Mouse (Mus musculus): Measurements from ENCODE around the gene Vgll4.

Gene Vgll4

DNA sequence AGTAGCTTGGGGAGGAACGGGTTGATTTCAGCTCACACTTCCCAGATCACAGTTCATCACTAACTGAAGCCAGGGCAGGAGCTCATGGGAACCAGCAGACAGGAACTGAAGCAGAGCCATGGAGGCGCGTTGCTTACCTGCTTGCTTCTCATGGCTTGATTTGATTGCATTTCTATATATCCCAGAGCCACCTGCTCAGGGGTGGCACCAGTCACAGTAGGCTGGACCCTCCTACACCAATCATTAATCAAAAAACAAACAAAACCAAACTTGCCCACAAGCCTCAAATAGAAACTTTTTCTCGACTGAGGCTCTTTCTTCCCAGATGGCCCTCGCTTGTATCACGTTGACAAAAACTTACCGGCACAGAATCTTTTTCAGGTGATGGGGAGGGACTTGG, 12.9 kb upstream of the Vgll4 start:
- in situ Hi-C loops (cut with MboI; ENCODE audit: low pct_unique_long_range_greater_than_20kb in 1 of 2, low sequenced_read_pairs in 2 of 2, unreplicated experiment in 1 of 2) = no loop called here

DNA sequence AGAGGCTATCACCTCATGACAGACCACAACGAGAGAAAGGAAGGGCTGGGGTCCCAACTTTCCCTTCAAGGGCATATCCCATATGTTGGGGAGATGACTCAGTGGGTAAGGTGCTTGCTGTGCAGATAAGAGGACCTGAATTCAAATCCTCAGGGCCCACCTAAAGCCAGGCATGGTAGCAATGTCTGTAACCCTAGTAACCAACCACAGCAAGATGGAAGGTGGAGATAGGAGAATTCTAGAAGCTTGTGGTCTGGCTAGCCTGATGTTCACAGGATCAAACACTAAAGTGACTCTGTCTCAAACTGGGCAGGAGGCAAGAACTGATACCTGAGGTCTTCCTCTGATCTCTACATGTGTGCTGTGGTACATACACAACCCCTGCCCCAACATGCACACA, 9.9 kb upstream of the Vgll4 start:
- in situ Hi-C loops (cut with MboI; ENCODE audit: low pct_unique_long_range_greater_than_20kb in 1 of 2, low sequenced_read_pairs in 2 of 2, unreplicated experiment in 1 of 2) = no loop called here

DNA sequence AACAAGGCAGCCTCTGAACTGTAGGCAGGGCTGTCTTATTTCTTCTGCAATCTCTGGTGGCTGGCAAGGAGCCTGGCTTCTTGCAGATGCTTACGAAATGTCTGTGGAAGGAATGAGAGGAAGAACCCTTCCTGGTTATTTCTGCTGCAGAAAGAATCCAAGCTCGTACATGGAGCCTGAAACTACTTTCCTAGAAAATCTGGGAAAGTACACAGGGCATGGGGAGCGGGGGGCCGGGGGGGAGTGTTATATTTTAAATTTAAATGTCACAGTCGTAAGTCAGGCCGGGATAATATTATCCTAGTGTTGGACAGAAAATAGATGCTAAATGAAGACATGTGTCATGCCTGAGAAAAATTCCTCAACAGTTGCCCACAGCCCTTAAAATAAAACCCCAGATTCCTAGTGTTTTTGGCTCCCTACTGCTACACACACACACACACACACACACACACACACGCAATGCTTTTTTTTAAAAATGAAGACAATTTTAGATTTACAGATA, 7.2 kb upstream of the Vgll4 start:
- in situ Hi-C loops (cut with MboI; ENCODE audit: low pct_unique_long_range_greater_than_20kb in 1 of 2, low sequenced_read_pairs in 2 of 2, unreplicated experiment in 1 of 2) = no loop called here

DNA sequence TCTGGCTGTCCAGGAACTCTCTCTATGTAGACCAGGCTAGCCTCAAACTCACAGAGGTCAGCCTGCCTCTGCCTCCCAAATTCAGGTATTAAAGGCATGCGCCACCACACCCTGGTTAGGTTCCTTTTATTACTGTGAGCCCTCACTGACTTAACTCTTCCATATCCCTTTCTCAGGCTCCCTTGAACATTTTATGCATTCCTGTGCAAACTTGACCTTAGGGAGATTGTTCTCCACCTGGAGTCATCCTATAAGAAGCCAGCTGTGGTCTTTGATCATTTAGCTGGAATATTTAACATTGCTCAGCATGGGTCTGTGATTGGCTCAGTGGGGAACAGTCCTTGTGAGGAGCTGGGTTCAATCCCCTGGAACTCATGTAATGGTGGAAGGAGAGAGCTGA, 4.5 kb upstream of the Vgll4 start:
- in situ Hi-C loops (cut with MboI; ENCODE audit: low pct_unique_long_range_greater_than_20kb in 1 of 2, low sequenced_read_pairs in 2 of 2, unreplicated experiment in 1 of 2) = loop anchor here in 1 of 2 experiments (5.0 kb wide), 1 partner anchor 42 kb away; no protein-coding TSS in a partner anchor

DNA sequence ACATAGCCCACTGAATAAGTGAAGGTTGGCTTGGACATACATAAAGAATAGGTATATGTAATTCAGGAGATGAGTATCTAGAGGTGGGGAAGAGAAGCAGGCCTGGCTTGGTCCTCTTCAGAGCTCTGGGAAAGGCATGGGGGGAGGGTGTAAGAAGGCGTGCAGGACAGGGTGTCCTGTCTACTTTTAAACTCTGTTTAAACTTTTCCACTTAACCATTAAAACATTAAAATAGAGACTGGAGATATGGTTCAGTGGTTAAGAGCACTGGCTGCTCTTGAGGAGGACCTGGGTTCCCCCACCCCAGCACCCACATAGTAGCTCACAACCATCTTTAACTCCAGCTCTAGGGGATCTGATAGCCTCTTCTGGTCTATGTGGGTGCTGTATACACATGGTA, 3.2 kb upstream of the Vgll4 start:
- in situ Hi-C loops (cut with MboI; ENCODE audit: low pct_unique_long_range_greater_than_20kb in 1 of 2, low sequenced_read_pairs in 2 of 2, unreplicated experiment in 1 of 2) = loop anchor here in 1 of 2 experiments (5.0 kb wide), 1 partner anchor 41 kb away; no protein-coding TSS in a partner anchor

DNA sequence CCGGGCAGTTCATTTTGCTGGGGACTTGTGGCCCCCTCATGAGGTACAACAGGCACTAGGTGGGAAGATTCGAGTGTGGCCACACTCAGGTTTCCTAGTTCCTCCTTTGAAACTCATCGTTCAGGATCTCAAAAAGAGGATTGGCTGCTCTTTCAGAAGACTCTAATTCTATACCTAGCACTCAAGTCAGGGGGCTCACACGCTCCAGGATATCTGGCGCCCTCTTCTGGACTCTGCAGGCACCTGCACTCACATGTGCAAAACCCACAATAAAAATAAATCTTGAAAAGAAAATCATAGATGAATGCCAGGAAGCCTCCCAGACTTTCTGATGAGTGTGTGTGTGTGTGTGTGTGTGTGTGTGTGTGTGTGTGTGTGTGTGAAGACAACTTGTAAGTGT, 1.1 kb upstream of the Vgll4 start:
- in situ Hi-C loops (cut with MboI; ENCODE audit: low pct_unique_long_range_greater_than_20kb in 1 of 2, low sequenced_read_pairs in 2 of 2, unreplicated experiment in 1 of 2) = loop anchor here in 1 of 2 experiments (5.0 kb wide), 1 partner anchor 39 kb away; no protein-coding TSS in a partner anchor

DNA sequence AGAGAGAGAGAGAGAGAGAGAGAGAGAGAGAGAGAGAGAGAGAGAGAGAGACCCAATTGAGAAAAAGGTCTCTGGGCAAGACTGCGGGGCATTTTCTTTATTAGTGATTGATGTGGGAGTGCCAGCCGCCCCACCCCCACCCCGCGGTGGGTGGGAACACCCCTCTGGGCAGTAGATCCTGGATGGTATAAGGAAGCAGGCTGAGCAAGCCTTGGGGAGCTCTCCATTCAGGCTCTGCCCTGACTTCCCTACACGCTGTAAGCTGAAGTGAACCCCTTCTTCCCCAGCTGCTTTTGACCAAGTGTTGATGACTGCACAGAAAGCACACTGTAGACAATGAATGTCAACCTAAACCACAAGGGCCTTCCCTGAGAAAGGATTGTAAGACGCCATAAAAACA, 592 bp upstream of the Vgll4 start:
- in situ Hi-C loops (cut with MboI; ENCODE audit: low pct_unique_long_range_greater_than_20kb in 1 of 2, low sequenced_read_pairs in 2 of 2, unreplicated experiment in 1 of 2) = loop anchor here in 1 of 2 experiments (5.0 kb wide), 1 partner anchor 38 kb away; no protein-coding TSS in a partner anchor

DNA sequence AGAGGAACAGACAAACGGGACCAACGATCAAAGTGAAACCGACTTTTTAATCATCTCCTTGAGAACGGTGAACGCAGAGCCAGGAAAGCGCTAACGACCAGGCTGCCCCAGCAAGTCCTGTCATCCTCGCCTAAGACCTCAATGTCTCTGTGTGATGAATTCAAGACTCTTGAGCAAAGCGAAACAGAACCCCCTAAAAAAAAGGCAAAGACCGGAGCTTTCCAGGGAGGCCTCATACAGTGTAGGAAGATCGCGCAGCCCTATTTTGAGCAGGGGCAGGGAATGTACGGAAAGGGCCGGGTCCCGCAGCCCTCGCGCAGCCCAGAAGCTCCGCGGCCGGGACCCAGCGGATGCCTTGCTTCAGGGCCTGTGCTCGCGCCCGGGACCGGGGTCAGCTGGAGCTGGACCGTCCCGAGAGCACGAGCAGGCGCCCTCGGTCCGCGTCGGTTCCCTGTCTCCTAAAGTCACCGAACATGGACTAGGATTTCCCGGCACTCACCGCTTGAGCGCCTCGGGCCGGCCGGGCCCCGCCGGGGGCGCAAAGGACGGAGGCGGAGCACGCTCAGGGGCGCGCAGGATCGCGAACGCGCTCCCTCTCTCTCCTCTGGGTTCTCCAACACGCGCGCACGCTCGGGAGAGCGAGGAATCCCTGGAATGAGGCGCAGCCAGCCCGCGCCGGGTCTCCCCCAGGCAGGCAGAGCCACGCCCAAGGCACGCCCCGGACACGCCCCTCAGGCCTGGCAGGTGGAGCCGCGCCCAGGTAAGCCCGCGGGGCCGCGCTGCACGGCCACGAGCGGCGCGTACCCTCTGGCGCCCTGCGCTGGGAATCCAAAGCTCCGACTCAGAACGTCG, 1.2 kb downstream of the Vgll4 start:
- in situ Hi-C loops (cut with MboI; ENCODE audit: low pct_unique_long_range_greater_than_20kb in 1 of 2, low sequenced_read_pairs in 2 of 2, unreplicated experiment in 1 of 2) = no loop called here

DNA sequence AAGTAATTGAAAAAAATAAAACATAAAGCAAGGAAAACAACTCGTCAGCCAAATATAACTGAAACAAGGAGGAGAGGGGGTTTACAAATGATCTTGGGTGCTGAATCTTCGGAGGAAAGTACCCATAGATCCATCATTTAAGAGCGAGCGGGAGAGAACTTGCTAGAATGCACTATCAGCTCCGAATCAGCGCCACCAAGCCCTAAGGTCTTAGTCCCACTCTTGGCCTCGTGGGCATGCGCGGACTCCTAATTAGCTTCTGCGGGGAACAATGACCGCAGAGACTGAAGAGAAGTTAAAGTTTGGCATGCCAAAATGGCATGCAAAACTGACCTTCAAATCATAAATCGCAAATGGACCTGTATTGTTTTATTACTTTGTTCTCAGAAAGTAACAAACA, 2.2 kb downstream of the Vgll4 start:
- in situ Hi-C loops (cut with MboI; ENCODE audit: low pct_unique_long_range_greater_than_20kb in 1 of 2, low sequenced_read_pairs in 2 of 2, unreplicated experiment in 1 of 2) = no loop called here

DNA sequence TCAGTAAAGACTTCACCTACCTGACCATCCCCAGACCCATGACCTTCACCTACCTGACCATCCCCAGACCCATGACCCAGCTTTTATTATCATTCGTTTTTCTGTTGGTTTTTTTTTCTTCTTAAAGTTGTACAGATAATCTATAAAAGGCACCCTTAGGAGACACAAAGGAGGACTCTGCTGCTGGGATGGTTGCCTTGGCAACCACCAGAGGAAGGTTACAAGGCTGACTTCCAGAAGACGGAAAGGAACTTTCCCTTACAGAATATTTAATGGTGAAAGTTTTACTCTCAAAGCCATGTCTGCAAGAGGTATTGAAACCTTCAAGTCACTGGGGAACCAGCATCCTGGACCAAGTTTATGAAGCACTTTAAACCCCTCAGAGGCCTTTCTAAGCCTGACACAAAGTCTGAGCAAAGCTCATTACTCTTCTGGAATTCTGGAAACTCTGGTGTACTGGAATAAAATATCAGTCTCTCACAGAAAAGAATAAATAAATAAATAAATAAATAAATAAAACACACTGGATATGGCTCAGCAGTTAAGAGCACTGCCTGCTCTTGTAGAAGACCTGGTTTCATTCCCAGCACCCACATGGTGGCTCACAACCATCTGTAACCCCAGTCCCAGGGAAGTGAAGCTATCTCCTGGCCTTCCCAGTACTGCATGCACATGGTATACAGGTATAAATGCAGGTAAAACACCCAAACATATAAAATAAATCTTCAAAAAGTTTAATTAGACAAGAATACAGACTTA, 3.2 kb downstream of the Vgll4 start:
- in situ Hi-C loops (cut with MboI; ENCODE audit: low pct_unique_long_range_greater_than_20kb in 1 of 2, low sequenced_read_pairs in 2 of 2, unreplicated experiment in 1 of 2) = no loop called here

DNA sequence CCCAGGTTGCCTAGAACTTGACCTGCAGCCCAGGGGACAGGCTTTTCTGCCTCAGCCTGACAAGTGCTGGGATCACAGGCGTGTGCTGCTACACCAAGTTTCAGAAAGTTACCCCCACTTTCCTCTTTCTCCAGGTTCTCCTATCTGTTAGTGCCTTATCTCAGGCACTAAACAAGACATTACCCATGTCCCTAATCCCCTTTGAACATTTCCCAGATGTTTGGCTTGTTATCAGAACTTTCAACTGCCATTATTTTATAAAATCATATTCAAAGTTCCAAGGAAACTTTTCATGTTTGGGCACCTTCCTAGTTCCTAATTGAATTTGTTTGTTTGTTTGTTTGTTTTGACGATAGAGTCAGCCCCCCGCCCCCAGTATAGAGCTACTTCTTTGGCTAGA, 4.0 kb downstream of the Vgll4 start:
- in situ Hi-C loops (cut with MboI; ENCODE audit: low pct_unique_long_range_greater_than_20kb in 1 of 2, low sequenced_read_pairs in 2 of 2, unreplicated experiment in 1 of 2) = no loop called here

DNA sequence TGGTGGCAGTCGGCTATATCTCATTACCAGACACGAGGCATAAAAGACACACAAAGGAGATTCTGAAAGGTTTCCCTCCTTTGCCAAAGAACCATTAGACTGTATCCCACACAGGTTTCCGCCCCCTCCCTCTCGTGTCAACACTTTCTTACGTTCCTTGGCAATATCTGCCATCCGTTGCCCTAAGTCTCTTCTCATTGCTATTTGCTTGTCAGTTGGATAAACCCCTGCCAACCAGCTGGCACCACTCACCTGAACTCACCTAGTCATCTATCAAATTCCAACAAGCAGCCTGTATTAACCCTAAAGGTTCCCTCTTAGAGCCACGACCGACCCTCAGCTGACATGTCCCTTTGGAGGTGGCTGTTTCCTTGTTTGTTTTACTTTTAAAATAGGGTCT, 4.4 kb downstream of the Vgll4 start:
- in situ Hi-C loops (cut with MboI; ENCODE audit: low pct_unique_long_range_greater_than_20kb in 1 of 2, low sequenced_read_pairs in 2 of 2, unreplicated experiment in 1 of 2) = no loop called here

DNA sequence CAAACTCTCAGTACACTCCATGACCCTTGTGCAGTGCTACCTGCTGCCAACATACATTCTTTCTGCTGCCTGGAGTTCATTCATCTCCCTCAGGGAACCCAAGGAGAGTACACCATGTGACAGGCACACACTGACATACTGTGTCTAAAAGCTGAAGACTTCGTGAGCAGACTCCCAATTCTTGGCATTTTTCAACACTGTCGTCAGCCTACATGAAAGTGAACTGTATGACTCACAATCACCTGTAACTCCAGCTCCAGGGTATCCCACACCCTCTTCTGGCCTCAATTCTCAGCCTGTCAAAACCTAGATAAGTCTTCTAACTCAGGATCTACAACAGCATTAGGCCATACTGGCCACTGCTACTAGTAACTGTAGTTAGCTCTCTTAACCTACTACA, 5.6 kb downstream of the Vgll4 start:
- in situ Hi-C loops (cut with MboI; ENCODE audit: low pct_unique_long_range_greater_than_20kb in 1 of 2, low sequenced_read_pairs in 2 of 2, unreplicated experiment in 1 of 2) = no loop called here

DNA sequence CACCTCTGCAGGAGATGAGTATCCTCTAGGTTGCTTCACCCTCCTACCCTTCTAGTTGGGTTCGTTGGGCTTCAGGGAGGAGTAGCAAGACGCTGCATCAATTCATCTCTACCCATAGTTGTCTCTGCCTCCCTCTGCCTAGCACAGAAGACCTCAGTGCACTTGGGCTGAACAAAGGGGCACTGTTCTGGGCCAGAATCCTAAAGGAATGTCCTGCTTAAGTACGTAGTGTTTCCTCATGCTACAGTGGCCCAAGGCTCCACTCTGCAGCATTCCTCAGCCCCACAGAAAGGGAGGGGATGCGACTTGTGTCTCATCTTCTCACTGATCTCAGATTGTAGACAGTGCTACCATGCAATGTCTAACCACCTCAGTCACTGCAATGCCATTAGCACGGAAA, 6.2 kb downstream of the Vgll4 start:
- in situ Hi-C loops (cut with MboI; ENCODE audit: low pct_unique_long_range_greater_than_20kb in 1 of 2, low sequenced_read_pairs in 2 of 2, unreplicated experiment in 1 of 2) = no loop called here

DNA sequence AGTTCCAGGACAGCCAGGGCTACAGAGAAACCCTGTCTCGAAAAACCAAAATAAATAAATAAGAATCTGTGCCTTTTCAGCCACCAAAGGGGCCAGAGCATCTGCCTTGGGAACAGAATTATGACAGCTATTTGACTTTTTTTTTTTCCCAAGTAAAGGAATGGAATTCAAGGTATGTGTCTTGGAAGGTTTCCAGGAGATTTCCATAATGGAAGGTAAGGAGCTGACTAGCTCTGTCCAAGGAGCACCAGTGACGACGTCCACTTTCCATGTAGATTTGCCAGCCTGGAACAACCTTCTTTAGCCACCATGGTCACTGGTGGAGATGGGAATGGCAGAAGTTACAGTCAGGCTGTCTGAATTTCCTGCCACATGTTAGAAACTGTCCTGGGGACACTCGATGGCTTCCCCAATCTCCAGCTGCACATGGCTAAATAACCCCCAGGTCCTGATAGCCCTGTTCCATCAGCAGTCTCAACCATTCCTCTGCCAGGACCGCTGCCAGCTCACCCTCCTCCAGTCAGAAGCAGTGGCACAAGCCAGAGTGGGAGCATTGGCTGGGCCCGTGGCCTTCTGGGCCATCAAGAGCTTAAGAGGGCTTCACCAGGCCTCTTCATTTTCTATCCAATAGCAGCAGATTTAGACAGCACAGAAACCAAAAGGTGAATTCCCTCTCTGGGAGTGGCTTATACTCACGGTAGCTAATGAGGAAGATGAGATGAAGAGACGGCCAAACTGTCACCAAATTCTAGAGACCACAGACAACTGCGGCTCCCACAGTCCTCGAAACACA, 8.3 kb downstream of the Vgll4 start:
- in situ Hi-C loops (cut with MboI; ENCODE audit: low pct_unique_long_range_greater_than_20kb in 1 of 2, low sequenced_read_pairs in 2 of 2, unreplicated experiment in 1 of 2) = no loop called here

DNA sequence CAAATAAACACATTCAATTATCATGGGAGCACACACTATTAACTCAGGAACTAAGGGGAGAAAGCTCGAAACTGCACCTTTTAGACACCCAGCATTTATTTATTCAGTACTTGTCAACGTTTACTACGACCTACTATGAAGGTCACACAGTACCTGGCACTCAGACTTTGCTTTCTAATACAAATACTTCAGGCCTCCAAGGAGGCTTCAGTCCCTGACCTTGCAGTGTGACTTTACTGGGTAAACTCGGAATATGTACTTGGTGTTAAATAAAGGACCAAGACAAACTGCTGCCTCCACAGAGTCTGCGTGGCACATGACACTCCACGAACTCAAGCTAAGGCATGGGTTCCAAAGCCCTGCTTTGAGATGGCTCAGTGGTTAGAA, 10.8 kb downstream of the Vgll4 start:
- in situ Hi-C loops (cut with MboI; ENCODE audit: low pct_unique_long_range_greater_than_20kb in 1 of 2, low sequenced_read_pairs in 2 of 2, unreplicated experiment in 1 of 2) = no loop called here

DNA sequence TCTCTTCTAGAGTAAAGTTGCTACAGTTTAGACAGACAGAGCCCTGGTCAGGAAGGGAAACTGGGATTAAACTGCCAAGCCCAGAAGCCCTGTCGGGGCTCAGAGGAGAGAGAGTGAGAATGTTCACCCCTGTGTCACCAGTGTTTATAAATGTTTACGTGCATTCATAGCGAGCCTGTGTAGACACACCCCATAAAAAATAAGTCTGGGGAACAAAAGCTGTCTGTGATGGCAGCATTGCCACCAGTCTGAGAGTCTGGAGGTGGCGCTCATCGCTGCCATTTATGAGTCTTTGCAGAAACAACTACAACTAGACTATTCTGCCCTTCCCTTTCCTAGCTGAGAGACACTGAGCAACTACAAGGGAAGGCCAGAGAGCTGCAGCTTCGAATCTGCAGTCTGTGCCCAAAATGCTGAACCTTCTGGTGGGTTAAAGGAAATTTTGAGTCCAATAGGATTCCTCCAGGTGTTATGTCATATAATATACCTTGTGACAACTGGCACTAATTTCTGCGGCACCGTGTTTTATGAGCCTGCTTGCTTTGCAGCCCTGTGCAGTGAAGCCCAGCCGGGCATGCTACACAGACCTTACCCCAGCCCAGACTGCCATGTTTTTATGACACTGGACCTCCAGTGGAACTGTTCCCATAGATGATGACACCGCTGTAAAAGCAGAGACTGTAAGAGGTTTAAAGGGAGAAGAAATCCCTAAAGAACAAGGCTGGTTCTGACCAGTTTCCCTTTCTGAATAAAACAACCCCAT, 11.4 kb downstream of the Vgll4 start:
- in situ Hi-C loops (cut with MboI; ENCODE audit: low pct_unique_long_range_greater_than_20kb in 1 of 2, low sequenced_read_pairs in 2 of 2, unreplicated experiment in 1 of 2) = no loop called here

DNA sequence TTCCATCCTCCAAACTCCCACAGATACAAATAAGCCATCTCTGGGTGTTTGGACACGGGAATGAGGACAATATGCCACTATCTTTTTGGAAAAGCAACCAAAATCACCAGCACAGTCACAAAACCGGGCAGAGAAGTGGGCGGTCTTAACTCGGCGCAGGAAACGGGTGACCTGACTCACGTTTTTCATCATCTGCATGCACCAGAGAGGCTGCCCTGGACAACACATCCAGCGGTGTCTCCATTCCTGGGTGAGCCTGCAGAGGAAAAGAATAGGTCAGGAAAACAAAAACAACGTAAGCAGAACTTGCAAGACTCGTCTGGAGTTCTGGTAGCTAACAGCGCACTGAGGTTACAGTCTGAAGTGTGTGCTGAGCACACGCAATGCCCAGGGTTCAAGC, 12.0 kb downstream of the Vgll4 start:
- in situ Hi-C loops (cut with MboI; ENCODE audit: low pct_unique_long_range_greater_than_20kb in 1 of 2, low sequenced_read_pairs in 2 of 2, unreplicated experiment in 1 of 2) = no loop called here
